Mouse (Mus musculus) adrenal gland (tissue): Measurements from ENCODE around the gene Sgip1.

Experiments
- intact Hi-C: fragments of 180-260 bp; cut with DNase I; formaldehyde crosslinking; loops from one replicate; pipeline ENCODE4 v1.15.1; 2025

Sgip1 gene

GRCm38 (mm10) chr4:103013490-103013889 is 272.4 kb downstream of the Sgip1 start:
- intact Hi-C loops, result no loop called here
